Mouse (Mus musculus) R1 (cell line): ENCODE data around the gene Tagln3.

Experiments used
- DNase-seq: peaks from one replicate; pipeline ENCODE4 v3.0.0-alpha.2; 2018; ENCODE audit warnings: low read depth, low spot score

Gene Tagln3

GRCm38 (mm10) chr16:45724061-45724741, at the start of gene Tagln3:
Gene Tagln3, minus strand, starts transcription at chr16:45724608.
- peak; percentile 69 for DNase-seq

- DNase-seq: no peak
These were observed 46.5 kb upstream of the Tagln3 start for GRCm38 (mm10) chr16:45770914-45771313.

GRCm38 (mm10) chr16:45767853-45768640, 43.6 kb upstream of the Tagln3 start:
- DNase-seq: no peak

GRCm38 (mm10) chr16:45767434-45767833, 43.0 kb upstream of the Tagln3 start:
- DNase-seq: no peak

DNA sequence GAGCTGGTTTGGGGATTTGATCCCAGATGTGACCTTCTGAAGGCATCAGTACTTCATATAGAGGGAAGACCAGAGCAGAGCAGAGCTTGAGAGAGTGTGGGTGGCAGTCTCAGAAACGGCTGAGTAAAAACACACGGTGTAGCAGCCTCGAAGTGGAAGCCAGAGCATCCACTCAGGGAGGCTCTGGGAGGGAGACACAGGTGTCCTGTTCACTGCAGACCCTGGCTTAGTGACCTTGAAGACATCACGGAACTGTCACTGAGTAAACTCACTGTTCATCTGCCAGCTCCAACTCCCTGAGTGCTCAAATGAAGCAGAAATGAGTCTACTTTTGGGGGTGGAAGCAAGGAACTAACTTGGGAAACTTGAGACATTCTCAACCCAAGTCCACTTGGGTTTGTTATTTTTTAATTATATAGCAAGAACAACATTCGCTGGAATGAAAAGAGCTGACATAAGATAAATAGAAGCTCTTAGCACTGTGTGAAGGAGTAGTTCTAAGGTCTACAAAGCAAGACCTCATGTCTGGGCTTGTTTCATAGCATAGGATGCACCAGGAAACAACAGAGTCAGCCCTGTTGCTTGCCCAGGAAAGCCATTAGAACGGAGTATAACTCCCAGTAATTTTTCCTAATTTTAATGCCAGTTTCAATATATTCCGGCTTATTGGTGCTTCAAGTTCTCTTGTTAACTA, 41.5 kb upstream of the Tagln3 start:
- DNase-seq: no peak

- no peak for DNase-seq
These were observed 40.7 kb upstream of the Tagln3 start for GRCm38 (mm10) chr16:45765102-45765501.

- no peak for DNase-seq
These were observed 38.6 kb upstream of the Tagln3 start for GRCm38 (mm10) chr16:45762859-45763505.

- peak; percentile 16 for DNase-seq
These were observed 37.0 kb upstream of the Tagln3 start for GRCm38 (mm10) chr16:45761425-45761824.

GRCm38 (mm10) chr16:45758726-45759269, 34.4 kb upstream of the Tagln3 start:
- DNase-seq: no peak

DNA sequence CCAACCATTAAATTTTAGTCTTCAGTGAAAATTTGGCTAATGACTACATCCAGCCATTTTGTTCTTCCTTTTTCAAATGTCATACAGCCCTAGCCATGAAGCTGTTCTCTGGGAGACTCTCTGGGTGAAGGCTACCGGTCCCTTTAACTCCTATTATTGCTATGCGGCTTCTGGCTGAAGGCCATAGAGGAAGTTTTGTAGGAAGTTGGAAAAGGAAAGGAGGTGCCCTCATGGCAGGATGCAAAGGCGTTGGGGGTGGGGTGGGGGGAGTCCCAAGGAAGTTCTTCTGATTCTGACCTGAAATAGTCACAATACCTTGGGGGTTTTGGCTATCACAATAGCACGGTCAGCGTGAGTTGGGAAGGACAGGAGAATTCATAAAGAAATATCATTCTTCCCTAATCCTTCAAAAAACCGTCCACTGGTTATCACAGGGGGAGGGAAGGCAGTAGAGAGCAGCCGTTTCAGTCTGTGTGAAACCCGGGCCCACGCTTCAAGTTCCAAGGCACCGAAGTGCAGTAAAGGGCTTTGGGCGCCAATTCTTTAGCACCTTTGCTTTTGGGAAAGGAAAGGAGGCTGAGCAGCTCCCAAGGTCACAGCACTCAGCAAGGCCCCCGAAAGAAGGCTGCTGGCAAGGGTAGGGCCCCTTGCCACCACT, 33.1 kb upstream of the Tagln3 start:
- DNase-seq: no peak

DNA sequence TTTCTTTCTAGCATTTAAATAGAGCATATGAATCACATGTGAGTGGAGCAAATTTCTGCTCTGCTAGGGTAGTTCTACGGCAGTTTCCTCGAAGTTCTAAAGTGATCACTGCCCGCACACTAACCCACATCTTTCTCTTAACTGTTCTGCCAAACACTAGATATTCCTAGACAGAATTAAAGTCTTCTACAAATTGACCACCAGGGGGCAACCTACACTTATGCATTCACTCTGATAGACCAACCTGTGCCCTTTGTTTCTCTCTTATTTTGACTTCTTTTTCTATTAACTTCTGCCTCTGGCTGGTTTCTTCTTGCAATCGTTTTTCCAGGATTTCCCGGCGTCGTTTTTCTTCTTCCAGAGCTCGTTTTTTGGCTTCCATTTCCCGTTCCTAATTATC, 32.4 kb upstream of the Tagln3 start:
- peak; percentile 72 for DNase-seq

- DNase-seq: peak; percentile 38
These were observed 19.3 kb upstream of the Tagln3 start for GRCm38 (mm10) chr16:45743591-45744144.

DNA sequence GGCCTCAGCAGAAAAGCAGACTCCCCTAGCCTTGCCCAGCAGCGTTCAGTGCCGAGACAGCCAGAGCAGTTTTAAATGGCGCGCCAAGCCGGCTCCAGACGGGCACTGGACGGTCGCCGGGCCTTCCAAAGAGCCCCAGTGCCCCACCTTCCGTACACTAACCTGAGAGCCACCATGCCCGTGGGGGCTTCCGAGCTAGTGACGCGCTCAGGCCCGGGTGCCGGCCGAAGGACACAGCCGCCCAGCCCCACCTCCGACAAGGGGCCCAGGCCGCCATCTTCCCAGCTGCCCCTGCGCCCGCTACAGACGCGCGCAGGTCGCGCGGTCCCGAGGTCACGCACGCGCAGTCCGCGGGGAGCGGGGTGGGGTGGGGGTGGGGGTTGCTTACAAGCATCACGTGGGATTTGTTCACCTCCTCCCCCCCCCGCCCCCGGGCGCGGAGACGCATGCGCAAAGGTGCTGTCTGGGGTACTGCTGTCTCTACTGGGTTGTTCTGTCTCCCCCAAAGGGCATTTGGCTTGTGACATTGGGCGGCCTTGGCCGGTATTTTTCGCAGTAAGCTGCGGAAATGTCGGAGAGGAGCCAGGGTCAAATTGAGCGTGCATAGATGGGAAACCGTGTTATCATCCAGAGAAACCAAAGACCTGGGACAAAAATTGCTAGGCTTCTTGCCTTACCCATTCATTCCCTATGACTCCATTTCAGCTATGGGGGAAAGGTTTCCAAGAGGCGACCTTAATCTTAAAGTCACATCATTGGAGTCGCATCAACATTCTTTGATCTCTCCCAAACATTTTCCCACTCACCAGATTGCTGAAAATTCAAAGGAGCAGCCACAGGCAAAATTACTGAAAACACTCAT, 18.4 kb upstream of the Tagln3 start, which contains the start of gene Abhd10:
Gene Abhd10, minus strand, starts transcription at position 341 of the 862 bp plus-strand sequence.
- peak; percentile 91 for DNase-seq

DNA sequence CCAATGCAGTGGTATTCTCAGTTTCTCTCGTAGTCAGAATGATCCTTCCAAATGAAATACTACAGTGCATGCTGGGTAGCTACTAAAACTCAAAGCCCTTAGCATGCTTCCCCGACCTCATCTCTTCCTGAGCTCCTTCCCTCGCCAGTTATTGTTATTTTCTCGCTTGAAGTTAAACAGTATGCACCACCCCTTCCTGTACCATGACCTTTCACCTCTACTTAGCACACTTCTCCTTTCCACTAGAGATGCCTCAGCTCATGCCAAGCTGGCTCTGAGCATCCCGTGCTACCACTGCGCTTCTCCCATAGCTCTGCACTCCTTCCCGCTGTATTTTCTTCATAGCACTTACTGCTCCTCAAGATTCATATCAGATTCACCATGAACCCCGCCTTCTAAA, 13.5 kb upstream of the Tagln3 start:
- DNase-seq: no peak

GRCm38 (mm10) chr16:45736724-45737123, 12.3 kb upstream of the Tagln3 start:
- DNase-seq: no peak

GRCm38 (mm10) chr16:45729163-45729562, 4.8 kb upstream of the Tagln3 start:
- DNase-seq: no peak

GRCm38 (mm10) chr16:45724742-45725102, 314 bp upstream of the Tagln3 start:
- peak; percentile 85 for DNase-seq

DNA sequence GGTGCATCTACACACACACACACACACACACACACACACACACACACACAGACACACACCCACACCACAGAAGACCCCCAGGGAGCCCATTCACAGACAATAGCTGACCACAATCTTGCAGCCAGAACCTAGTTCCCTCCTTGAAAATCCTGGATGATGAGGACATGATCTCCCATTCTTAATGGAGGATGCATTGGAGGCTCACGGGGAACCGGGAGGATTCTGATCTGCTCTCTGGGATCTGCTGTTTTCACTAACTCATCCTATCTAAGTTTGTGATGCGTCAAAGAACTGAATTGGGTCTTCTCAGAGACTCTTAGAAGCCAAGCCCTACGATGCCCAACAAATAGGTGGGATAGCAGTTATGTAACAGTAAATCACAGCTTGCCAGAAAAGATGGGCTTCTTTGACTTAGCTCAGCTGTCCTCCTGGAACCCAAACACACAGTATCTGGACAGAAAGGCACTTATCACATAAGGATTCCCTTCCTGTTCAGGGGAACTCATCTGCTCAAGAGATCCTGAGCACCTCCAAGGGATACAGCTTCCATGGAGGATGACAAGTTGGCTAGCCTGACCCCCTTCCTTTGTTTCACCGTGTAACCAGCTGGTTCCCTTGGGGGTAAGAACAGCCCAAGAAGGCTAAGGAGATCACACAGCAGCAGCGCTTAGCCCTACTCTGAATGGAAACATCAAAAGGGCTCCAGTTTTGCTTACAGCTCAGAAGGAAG, 1.1 kb downstream of the Tagln3 start:
- peak; percentile 10 for DNase-seq

DNA sequence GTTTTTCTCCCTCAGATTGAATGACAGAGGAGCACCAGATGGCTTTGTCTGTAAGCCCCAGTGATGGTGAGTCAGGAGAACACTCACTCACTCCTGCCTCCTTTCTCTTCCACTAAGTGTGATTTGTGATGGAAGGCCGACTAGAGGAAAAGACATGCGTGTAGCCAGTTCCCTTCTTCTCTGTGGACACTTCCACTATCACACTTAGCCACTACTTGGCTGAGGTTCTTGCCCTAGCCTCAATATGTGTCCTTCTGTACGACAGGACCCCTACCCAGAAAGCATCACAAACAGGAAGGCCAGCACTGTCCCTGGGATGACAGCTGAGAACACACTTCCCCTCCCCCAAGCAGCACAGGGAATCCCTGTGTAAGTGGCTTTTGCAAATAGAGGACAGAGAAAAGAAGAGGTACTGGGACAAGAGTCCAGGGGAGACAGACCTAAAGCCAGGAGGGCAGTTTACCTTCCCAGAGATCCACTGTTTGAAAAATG, 1.9 kb downstream of the Tagln3 start:
- DNase-seq: no peak
